Mouse (Mus musculus) brown adipose tissue, adult 24 weeks (tissue): ENCODE results near the gene Polr2b. TPM values are rescaled to one million over a fixed set of nuclear protein-coding genes. Genes with fewer than 3 reads are reported as not detected.

Source experiments
- H3K27ac ChIP-seq: fragments of 200-500 bp; replicated peaks from 2 replicates; pipeline ENCODE4 v1.5.1; 2012; ENCODE audit warnings: low read depth, mild to moderate bottlenecking, low read length
- H3K4me1 ChIP-seq: fragments of 200-500 bp; 2 replicates; pipeline ENCODE4 v1.6.1; 2012; ENCODE audit warnings: low read length, mixed read lengths; ENCODE audit not compliant: control insufficient read depth, insufficient read depth, insufficient read length
- H3K4me3 ChIP-seq: fragments of 200-500 bp; 2 replicates; pipeline ENCODE4 v1.5.1; 2012; ENCODE audit warnings: low read depth, mild to moderate bottlenecking, low read length, moderate library complexity; ENCODE audit not compliant: insufficient read depth
- polyA plus RNA-seq: library from polyadenylated mRNA; stranded (reverse); fragments of >200 nt; gene quantifications from 2 replicates; pipeline ENCODE4 v1.2.4, GENCODE M21; 2012; ENCODE audit not compliant: missing spikeins, insufficient read depth, insufficient read length

Polr2b gene
- 25.0 and 43.6 TPM in 2 replicates for polyA plus RNA-seq

- Histone ChIP-seq H3K27ac (peak within 1 kb of the TSS; percentile 87), H3K4me3 (peak within 1 kb of the TSS; percentile 71), H3K4me1 (peaks cover 7% of the 10 kb centered on the region)
Measured at GRCm38 (mm10) chr5:77309924-77310772, at the start of gene Polr2b, which contains the start of gene Noa1. Gene Polr2b (plus strand): TSS chr5:77310147. Gene Noa1 (minus strand): TSS chr5:77310084.

DNA sequence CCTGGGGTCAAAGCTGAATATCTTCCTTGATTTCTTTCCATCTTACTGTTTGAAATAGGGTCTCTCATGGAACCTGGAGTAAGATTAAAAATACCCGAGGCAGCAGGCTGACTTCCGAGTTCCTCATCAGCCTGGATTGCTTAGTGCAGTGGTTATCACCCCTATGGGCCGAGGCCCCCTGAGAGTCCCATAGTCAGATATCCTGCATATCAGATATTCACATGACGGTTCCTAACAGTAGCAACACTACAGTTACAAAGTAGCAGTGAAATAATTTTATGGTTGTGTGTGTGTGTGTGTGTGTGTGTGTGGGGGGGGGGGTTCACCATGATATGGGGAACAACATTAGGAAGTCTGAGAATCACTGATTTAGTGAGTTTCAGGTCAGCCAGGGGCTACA is 48.8 kb upstream of the Polr2b start:
- Histone ChIP-seq H3K27ac (no peak overlapping the region), H3K4me3 (no peak overlapping the region), H3K4me1 (no peaks in the 10 kb centered on the region)

DNA sequence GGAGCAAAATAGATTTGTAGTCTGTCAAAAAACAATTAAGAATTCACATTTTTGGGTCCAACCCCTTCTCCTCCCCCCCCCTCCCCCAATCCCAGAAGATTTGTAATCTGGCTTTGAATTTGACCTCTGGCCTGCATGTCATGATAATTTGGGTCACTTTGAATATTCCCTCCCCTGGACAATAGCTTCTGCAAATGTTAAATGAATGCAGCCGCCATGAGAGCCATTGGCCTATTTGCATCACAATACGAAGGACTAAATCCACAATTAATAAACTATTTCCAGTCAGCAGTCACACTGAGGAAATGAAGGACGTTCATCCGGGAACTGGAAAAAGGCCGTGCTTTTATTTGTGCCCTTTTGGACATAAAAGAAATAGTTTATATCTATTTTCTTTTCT is 47.8 kb upstream of the Polr2b start:
- Histone ChIP-seq H3K4me3 (no peak overlapping the region), H3K4me1 (peaks cover 2% of the 10 kb centered on the region; the same call in 1 of the 2 replicates), H3K27ac (no peak overlapping the region)

GRCm38 (mm10) chr5:77265081-77265670 is 44.8 kb upstream of the Polr2b start, which contains the start of gene Rest:
Gene Rest (plus strand): TSS chr5:77265491.
- Histone ChIP-seq H3K27ac (peak within 1 kb of the TSS; percentile 55), H3K4me3 (peak within 1 kb of the TSS; percentile 94), H3K4me1 (peaks cover 5% of the 10 kb centered on the region)

GRCm38 (mm10) chr5:77265671-77266065 is 44.3 kb upstream of the Polr2b start:
- Histone ChIP-seq H3K4me3 (peak overlapping the region; percentile 94), H3K4me1 (peaks cover 5% of the 10 kb centered on the region), H3K27ac (peak overlapping the region; percentile 45)

DNA sequence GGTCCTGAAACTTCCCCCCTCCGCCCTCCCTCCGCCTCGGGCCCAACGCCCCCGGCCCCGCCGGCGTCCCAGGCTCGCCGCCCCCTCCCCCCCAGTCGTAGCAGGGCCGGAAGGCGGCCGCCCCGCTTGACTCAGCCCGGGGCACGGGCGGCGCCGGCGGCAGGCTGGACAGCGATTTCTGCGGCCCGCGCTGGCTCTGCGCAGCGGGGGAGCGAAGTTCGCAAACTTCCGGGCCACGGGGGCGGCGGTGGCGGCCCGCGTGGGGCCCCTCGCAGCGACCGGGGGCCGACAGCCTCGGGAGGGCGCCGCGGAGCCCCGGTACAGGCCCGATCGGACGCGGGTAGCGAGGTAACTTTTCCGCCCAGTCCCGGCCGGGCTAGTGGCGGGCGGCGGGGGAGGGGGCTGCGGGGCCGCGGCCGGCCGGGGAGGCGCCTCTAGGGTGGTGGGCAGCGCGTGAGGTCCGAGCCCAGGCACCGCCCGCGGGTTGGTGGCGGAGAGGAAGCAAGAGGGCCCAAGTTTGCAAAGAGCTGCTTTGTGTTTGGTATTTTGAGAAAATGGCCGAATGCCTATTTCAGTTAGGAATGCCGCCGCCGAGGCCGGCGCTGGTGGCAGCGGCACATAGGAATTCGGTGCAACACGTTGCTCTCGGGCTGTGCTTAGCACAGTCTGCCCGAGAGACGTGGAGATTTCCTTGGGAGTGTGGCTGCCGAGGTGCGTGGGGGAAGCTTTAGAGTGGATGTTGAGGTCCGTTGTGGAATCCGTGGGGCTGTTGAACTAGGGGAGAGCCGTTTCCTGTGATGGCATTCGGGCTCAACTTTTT is 43.7 kb upstream of the Polr2b start:
- Histone ChIP-seq H3K27ac (peak overlapping the region; percentile 55), H3K4me1 (peaks cover 5% of the 10 kb centered on the region), H3K4me3 (peak overlapping the region; percentile 94)

GRCm38 (mm10) chr5:77266886-77267401 is 43.0 kb upstream of the Polr2b start:
- peak overlapping the region; percentile 55 for H3K27ac ChIP-seq
- H3K4me3 ChIP-seq: peak overlapping the region; percentile 94
- peaks cover 5% of the 10 kb centered on the region for H3K4me1 ChIP-seq

- Histone ChIP-seq H3K4me1 (peaks cover 5% of the 10 kb centered on the region), H3K27ac (no peak overlapping the region), H3K4me3 (peak overlapping the region; percentile 94; the same call in 1 of the 2 replicates)
Measured at GRCm38 (mm10) chr5:77267441-77267840, 42.5 kb upstream of the Polr2b start.

DNA sequence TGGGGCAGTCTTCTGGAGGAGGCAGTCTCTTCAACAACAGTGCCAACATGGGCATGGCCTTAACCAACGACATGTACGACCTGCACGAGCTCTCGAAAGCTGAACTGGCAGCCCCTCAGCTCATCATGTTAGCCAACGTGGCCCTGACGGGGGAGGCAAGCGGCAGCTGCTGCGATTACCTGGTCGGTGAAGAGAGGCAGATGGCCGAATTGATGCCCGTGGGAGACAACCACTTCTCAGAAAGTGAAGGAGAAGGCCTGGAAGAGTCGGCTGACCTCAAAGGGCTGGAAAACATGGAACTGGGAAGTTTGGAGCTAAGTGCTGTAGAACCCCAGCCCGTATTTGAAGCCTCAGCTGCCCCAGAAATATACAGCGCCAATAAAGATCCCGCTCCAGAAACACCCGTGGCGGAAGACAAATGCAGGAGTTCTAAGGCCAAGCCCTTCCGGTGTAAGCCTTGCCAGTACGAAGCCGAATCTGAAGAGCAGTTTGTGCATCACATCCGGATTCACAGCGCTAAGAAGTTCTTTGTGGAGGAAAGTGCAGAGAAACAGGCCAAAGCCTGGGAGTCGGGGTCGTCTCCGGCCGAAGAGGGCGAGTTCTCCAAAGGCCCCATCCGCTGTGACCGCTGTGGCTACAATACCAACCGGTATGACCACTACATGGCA is 41.9 kb upstream of the Polr2b start:
- H3K27ac ChIP-seq: no peak overlapping the region
- peaks cover 7% of the 10 kb centered on the region for H3K4me1 ChIP-seq
- no peak overlapping the region; the same call in 1 of the 2 replicates for H3K4me3 ChIP-seq

DNA sequence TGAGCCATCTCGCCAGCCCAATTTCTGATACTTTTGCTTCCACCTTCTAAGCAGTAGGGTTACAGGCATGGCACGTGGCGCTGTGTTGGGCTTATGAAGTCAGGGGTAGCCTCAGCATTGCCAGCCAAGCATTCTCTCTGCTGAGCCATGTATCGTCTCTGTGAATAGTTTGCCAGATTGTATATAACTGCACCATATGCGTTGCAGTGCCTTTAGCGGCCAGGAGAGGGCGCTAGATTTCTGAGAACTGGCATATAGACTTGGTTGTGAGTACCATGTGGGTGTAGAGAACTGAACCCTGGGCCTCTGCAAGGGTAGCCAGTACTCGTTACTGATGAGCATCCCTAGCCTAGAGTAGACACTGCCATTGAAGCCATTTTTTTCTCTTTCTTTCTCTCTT is 40.5 kb upstream of the Polr2b start:
- Histone ChIP-seq H3K4me3 (no peak overlapping the region), H3K27ac (no peak overlapping the region), H3K4me1 (peaks cover 8% of the 10 kb centered on the region)

DNA sequence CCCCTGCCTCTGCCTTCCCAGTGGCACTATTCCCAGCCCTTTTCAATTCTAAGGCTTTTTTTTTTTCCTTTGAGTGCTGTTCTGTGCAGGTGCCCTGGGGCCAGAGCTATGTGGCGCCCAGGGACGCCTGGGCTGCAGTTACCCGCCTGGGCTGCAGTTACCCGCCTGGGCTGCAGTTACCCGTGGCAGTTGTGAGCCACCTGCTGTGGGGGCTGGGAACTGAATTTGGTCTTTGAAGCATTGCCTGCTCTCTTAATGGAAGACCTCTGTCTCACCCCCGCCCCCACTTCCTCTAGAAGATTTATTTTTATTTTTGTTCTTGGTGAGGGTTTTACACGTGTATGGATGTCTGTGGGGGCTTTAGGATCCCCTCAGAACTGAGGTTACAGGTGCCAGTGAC is 36.8 kb upstream of the Polr2b start:
- Histone ChIP-seq H3K4me3 (no peak overlapping the region), H3K4me1 (peaks cover 3% of the 10 kb centered on the region), H3K27ac (no peak overlapping the region)

- Histone ChIP-seq H3K4me1 (peaks cover 3% of the 10 kb centered on the region), H3K4me3 (no peak overlapping the region), H3K27ac (no peak overlapping the region)
Measured at GRCm38 (mm10) chr5:77275950-77276349, 34.0 kb upstream of the Polr2b start.

- Histone ChIP-seq H3K27ac (no peak overlapping the region), H3K4me3 (no peak overlapping the region), H3K4me1 (peaks cover 3% of the 10 kb centered on the region)
Measured at GRCm38 (mm10) chr5:77277204-77277603, 32.7 kb upstream of the Polr2b start.

- Histone ChIP-seq H3K4me1 (no peaks in the 10 kb centered on the region), H3K4me3 (no peak overlapping the region), H3K27ac (no peak overlapping the region)
Measured at GRCm38 (mm10) chr5:77281518-77282174, 28.3 kb upstream of the Polr2b start.
